Mouse (Mus musculus) forebrain, postnatal 0 days (tissue): Measurements from ENCODE around the gene Sun5. TPM values are rescaled to one million over a fixed set of nuclear protein-coding genes. Genes with fewer than 3 reads are reported as not detected.
"Not testable (repeated sequence)": the region's sequence is repeated elsewhere in the genome, so short reads cannot be mapped to it uniquely, and the experiment has no call there.

Experiments
- ATAC-seq: fragments of 200-750 bp; cut with Nextera tagmentation; 2 replicates; pipeline ENCODE4 v1.8.0; 2017; ENCODE audit warnings: mild to moderate bottlenecking, moderate library complexity
- DNase-seq: peaks from one replicate; pipeline ENCODE4 v3.0.0-alpha.2; 2015
- H3K27ac ChIP-seq: fragments of 300-500 bp; sonication (generic); 2 replicates; pipeline ENCODE4 v1.5.1; 2014; ENCODE audit warnings: low read depth, mild to moderate bottlenecking, antibody characterized with exemption, low read length, moderate library complexity, mixed read lengths
- H3K27me3 ChIP-seq: fragments of 300-500 bp; sonication (generic); 2 replicates; pipeline ENCODE4 v1.6.1; 2014; ENCODE audit warnings: mild to moderate bottlenecking, low read length, mixed read lengths; ENCODE audit not compliant: insufficient read depth
- H3K36me3 ChIP-seq: fragments of 300-500 bp; sonication (generic); 2 replicates; pipeline ENCODE4 v1.6.1; 2014; ENCODE audit warnings: mild to moderate bottlenecking, moderate library complexity; ENCODE audit not compliant: insufficient read depth
- H3K4me1 ChIP-seq: fragments of 300-500 bp; sonication (generic); 2 replicates; pipeline ENCODE4 v1.6.1; 2014; ENCODE audit warnings: antibody characterized with exemption; ENCODE audit not compliant: insufficient read depth
- H3K4me2 ChIP-seq: fragments of 300-500 bp; sonication (generic); 2 replicates; pipeline ENCODE4 v1.6.1; 2014; ENCODE audit warnings: low read depth, mild to moderate bottlenecking, moderate library complexity
- H3K4me3 ChIP-seq: fragments of 300-500 bp; sonication (generic); 2 replicates; pipeline ENCODE4 v1.5.1; 2014; ENCODE audit warnings: low read depth, low read length, mixed read lengths
- H3K9ac ChIP-seq: fragments of 300-500 bp; sonication (generic); 2 replicates; pipeline ENCODE4 v1.6.1; 2014; ENCODE audit warnings: mild to moderate bottlenecking
- H3K9me3 ChIP-seq: fragments of 300-500 bp; sonication (generic); 2 replicates; pipeline ENCODE4 v1.6.1; 2016; ENCODE audit warnings: low read length
- CTCF ChIP-seq: sonication (generic); IDR thresholded peaks from 2 replicates; pipeline ENCODE4 v1.5.1; 2016; ENCODE audit warnings: antibody characterized with exemption, control low read depth, low read depth
- WGBS: fragments of 180-500 bp; shearing (Covaris S2); extraction: QIAGEN DNeasy Blood & Tissue Kit; methylation state at CpG from one replicate; pipeline ENCODE4 v1.1.7; 2014; 5-methylcytosine and 5-hydroxymethylcytosine counted together
- polyA plus RNA-seq: library from polyadenylated mRNA; unstranded; fragments of >200 nt; fragmentation: Nextera tagmentation; extraction: Ambion mirVana; gene quantifications from 2 replicates; pipeline ENCODE4 v1.2.1, GENCODE M21; 2015
- total RNA-seq: library from RNA; depleted of rRNA; stranded (reverse); fragments of >200 nt; gene quantifications from 2 replicates; pipeline ENCODE4 v1.2.3, GENCODE M21; 2014

The Sun5 gene
- total and polyA plus RNA-seq, 2 experiments from 2014 or later = not detected

GRCm38 (mm10) chr2:153848389-153848788 lies 22.5 kb downstream of the Sun5 start:
- no peaks in the 10 kb centered on the region for H3K27me3 ChIP-seq
- H3K4me3 ChIP-seq = no peak overlapping the region
- no peak overlapping the region for H3K4me2 ChIP-seq
- H3K4me1 ChIP-seq = no peaks in the 10 kb centered on the region
- H3K9me3 ChIP-seq = 0 out of 2 replicates have a peak, but pooled peaks cover 4% of the 10 kb centered on the region
- no peak overlapping the region for H3K27ac ChIP-seq
- no peak for DNase-seq
- H3K36me3 ChIP-seq = no peaks in the 10 kb centered on the region
- 67% methylated on average over 3 of the region's 3 CpGs for WGBS
- no peak for ATAC-seq
- H3K9ac ChIP-seq = no peak overlapping the region
- no peak for TF ChIP-seq CTCF

DNA sequence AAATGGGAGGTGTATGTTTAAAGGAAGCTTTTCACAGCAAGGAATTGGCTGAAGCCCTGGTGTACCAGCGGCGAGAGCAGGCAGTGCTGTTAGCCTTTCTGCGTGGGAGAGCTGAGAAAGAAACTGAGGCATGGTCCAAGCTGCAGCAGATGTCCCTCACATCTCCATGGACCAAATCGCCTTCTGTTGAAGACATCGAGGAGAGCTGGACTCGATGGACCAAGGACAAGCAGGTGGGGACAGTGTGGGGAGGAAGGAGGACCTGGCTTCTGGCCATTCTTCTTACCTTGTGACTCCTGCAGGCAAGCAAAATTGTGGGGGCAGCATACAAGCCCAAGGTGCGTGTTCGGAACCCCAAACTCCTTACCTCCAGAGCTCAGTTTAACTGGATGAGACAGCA lies 28.0 kb downstream of the Sun5 start:
- Histone ChIP-seq H3K27ac (no peak overlapping the region), H3K4me3 (no peak overlapping the region), H3K27me3 (no peaks in the 10 kb centered on the region), H3K4me2 (no peak overlapping the region), H3K9me3 (no peaks in the 10 kb centered on the region), H3K9ac (no peak overlapping the region), H3K36me3 (no peaks in the 10 kb centered on the region), H3K4me1 (no peaks in the 10 kb centered on the region)
- TF ChIP-seq CTCF = no peak
- DNase-seq (no peak), ATAC-seq (no peak)
- 84% methylated on average over 8 of the region's 8 CpGs for WGBS

- H3K9me3 ChIP-seq = no peaks in the 10 kb centered on the region
- ATAC-seq = no peak
- WGBS = 90% methylated on average over 8 of the region's 8 CpGs
- H3K4me3 ChIP-seq = no peak overlapping the region
- no peak overlapping the region for H3K4me2 ChIP-seq
- no peak overlapping the region for H3K27ac ChIP-seq
- H3K4me1 ChIP-seq = no peaks in the 10 kb centered on the region
- no peaks in the 10 kb centered on the region for H3K27me3 ChIP-seq
- DNase-seq = no peak
- no peak overlapping the region for H3K9ac ChIP-seq
- no peak for TF ChIP-seq CTCF
- no peaks in the 10 kb centered on the region for H3K36me3 ChIP-seq
Measured at GRCm38 (mm10) chr2:153833291-153833690, 37.6 kb downstream of the Sun5 start.

- H3K27me3 ChIP-seq = no peaks in the 10 kb centered on the region
- H3K9ac ChIP-seq = no peak overlapping the region
- H3K36me3 ChIP-seq = no peaks in the 10 kb centered on the region
- 85% methylated on average over 7 of the region's 7 CpGs for WGBS
- TF ChIP-seq CTCF = no peak
- H3K9me3 ChIP-seq = no peaks in the 10 kb centered on the region
- no peak overlapping the region for H3K4me3 ChIP-seq
- DNase-seq = no peak
- no peak for ATAC-seq
- no peak overlapping the region for H3K27ac ChIP-seq
- no peaks in the 10 kb centered on the region for H3K4me1 ChIP-seq
- H3K4me2 ChIP-seq = no peak overlapping the region
Measured at GRCm38 (mm10) chr2:153828704-153829103, 42.2 kb downstream of the Sun5 start.

DNA sequence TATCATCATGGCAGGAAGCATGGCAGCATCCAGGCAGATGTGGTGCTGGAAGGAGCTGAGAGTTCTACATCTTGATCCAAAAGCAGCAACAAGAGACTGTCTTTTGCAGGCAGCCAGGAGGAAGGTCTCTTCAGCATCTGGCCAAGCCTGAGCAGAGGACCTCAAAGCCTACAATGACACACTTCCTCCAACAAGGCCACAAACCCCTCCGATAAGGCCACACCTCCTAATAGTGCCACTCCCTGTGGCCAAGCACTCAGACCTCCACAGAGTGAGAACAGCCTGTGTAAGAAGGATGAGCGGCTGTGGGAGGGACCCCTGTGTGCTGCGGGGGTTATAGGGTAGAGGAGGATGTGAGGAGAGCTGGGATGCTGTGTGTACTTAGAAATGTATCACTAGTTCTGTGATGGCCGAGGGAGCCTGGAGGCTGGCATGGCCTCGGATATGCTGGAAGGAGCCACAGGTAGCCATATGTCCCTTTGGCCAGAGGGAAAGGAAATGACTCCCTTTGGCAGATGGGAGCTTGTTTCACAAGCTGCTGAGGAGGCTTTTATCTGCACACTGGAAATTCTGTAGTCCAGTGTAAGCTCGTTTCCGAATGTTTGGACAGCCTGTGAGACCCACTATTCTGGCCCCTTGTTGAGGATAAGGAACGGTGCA lies 43.6 kb downstream of the Sun5 start:
- Histone ChIP-seq H3K4me1 (no peaks in the 10 kb centered on the region), H3K36me3 (no peaks in the 10 kb centered on the region), H3K4me2 (no peak overlapping the region), H3K9me3 (no peaks in the 10 kb centered on the region), H3K27me3 (no peaks in the 10 kb centered on the region), H3K4me3 (no peak overlapping the region), H3K9ac (no peak overlapping the region), H3K27ac (no peak overlapping the region)
- TF ChIP-seq CTCF = no peak
- WGBS = 79% methylated on average over 8 of the region's 8 CpGs
- ATAC-seq = no peak
- DNase-seq = no peak

DNA sequence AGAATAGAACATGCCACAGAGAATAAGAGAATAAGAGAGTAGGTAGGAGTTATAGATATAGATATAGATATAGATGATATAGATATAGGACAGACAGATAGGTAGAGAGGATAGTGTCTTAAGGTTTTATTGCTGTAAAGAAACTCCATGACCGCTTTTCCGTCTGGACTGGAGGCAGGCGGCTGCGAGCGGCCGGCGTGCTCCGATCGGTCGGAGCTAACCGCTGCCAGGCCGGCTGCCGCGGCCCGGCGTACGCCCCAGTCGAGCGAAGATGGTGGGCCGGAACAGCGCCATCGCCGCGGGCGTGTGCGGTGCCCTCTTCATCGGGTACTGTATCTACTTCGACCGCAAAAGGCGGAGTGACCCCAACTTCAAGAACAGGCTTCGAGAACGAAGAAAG lies 45.0 kb downstream of the Sun5 start:
- H3K9ac ChIP-seq, DNase-seq, H3K9me3 ChIP-seq, H3K27me3 ChIP-seq, H3K4me2 ChIP-seq, H3K36me3 ChIP-seq, ATAC-seq, H3K27ac ChIP-seq, H3K4me3 ChIP-seq, H3K4me1 ChIP-seq: not testable (repeated sequence)
- WGBS = 76% methylated on average over 32 of the region's 32 CpGs

- Histone ChIP-seq H3K4me3 (no peak overlapping the region), H3K9ac (no peak overlapping the region), H3K4me1 (no peaks in the 10 kb centered on the region), H3K27me3 (no peaks in the 10 kb centered on the region), H3K36me3 (no peaks in the 10 kb centered on the region), H3K27ac (no peak overlapping the region), H3K4me2 (no peak overlapping the region), H3K9me3 (no peaks in the 10 kb centered on the region)
- DNase-seq (peak; percentile 51), ATAC-seq (peak; percentile 82)
- TF ChIP-seq CTCF = no peak
- WGBS = 53% methylated on average over 6 of the region's 6 CpGs
Measured at GRCm38 (mm10) chr2:153824593-153824992, 46.3 kb downstream of the Sun5 start.
